Mouse (Mus musculus) right cerebral cortex, postnatal 4 days (tissue): ENCODE measurements around the gene Pcbd1.

Experiments
- DNase-seq: peaks from one replicate; pipeline ENCODE4 v3.0.0-alpha.2; 2022

Gene Pcbd1

GRCm38 (mm10) chr10:61089170-61090142 lies at the start of gene Pcbd1:
TSS of gene Pcbd1 (plus strand) at chr10:61089331.
- peak; percentile 46 for DNase-seq

GRCm38 (mm10) chr10:61039657-61040056 lies 49.5 kb upstream of the Pcbd1 start:
- no peak for DNase-seq

GRCm38 (mm10) chr10:61045081-61045480 lies 44.0 kb upstream of the Pcbd1 start:
- no peak for DNase-seq

- DNase-seq: peak; percentile 81
Measured at GRCm38 (mm10) chr10:61051993-61052613, 37.0 kb upstream of the Pcbd1 start.

- no peak for DNase-seq
Measured at GRCm38 (mm10) chr10:61056661-61057060, 32.5 kb upstream of the Pcbd1 start.

- DNase-seq: no peak
Measured at GRCm38 (mm10) chr10:61059101-61059500, 30.0 kb upstream of the Pcbd1 start.

- no peak for DNase-seq
Measured at GRCm38 (mm10) chr10:61059543-61060110, 29.5 kb upstream of the Pcbd1 start.

- DNase-seq: no peak
Measured at GRCm38 (mm10) chr10:61063271-61063864, 25.8 kb upstream of the Pcbd1 start.

- no peak for DNase-seq
Measured at GRCm38 (mm10) chr10:61064635-61065034, 24.5 kb upstream of the Pcbd1 start.

- DNase-seq: no peak
Measured at GRCm38 (mm10) chr10:61065287-61066005, 23.7 kb upstream of the Pcbd1 start.

- peak; percentile 35 for DNase-seq
Measured at GRCm38 (mm10) chr10:61068436-61069192, 20.5 kb upstream of the Pcbd1 start.

- DNase-seq: no peak
Measured at GRCm38 (mm10) chr10:61069248-61069647, 19.9 kb upstream of the Pcbd1 start.

GRCm38 (mm10) chr10:61072324-61072723 lies 16.8 kb upstream of the Pcbd1 start:
- peak; percentile 62 for DNase-seq

GRCm38 (mm10) chr10:61074643-61075042 lies 14.5 kb upstream of the Pcbd1 start:
- no peak for DNase-seq

GRCm38 (mm10) chr10:61075607-61076006 lies 13.5 kb upstream of the Pcbd1 start:
- no peak for DNase-seq

GRCm38 (mm10) chr10:61080227-61080930 lies 8.8 kb upstream of the Pcbd1 start:
- DNase-seq: peak; percentile 29

GRCm38 (mm10) chr10:61080931-61081255 lies 8.2 kb upstream of the Pcbd1 start:
- no peak for DNase-seq

- DNase-seq: no peak
Measured at GRCm38 (mm10) chr10:61085364-61085763, 3.8 kb upstream of the Pcbd1 start.

GRCm38 (mm10) chr10:61086502-61086901 lies 2.6 kb upstream of the Pcbd1 start:
- no peak for DNase-seq

- DNase-seq: no peak
Measured at GRCm38 (mm10) chr10:61088468-61088867, 663 bp upstream of the Pcbd1 start.

GRCm38 (mm10) chr10:61091866-61092265 lies 2.7 kb downstream of the Pcbd1 start:
- no peak for DNase-seq
